Mouse (Mus musculus) lung, adult 2 months (tissue): ENCODE results near the gene Trpv2. TPM values are rescaled to one million over a fixed set of nuclear protein-coding genes. Genes with fewer than 3 reads are reported as not detected.

ENCODE experiments used
- DNase-seq: peaks from one replicate; pipeline ENCODE4 v3.0.0; 2022
- H3K4me1 ChIP-seq: fragments of 200-500 bp; 2 replicates; pipeline ENCODE4 v1.6.1; 2011; ENCODE audit warnings: low read length; ENCODE audit not compliant: control insufficient read depth, insufficient read depth
- H3K4me3 ChIP-seq: fragments of 200-500 bp; replicated peaks from 2 replicates; pipeline ENCODE3; 2011; ENCODE audit warnings: low read depth, mild to moderate bottlenecking, control low read depth, low read length; ENCODE audit errors: extremely low read depth
- CTCF ChIP-seq: fragments of 200-500 bp; IDR thresholded peaks from 2 replicates; pipeline ENCODE4 v1.5.1; 2011; ENCODE audit warnings: mild to moderate bottlenecking, low read length, control low read depth; ENCODE audit not compliant: insufficient read depth
- POLR2A ChIP-seq: fragments of 200-500 bp; IDR thresholded peaks from 2 replicates; pipeline ENCODE4 v1.6.1; 2011; ENCODE audit warnings: low read depth, mild to moderate bottlenecking, control low read depth, low read length, borderline replicate concordance; ENCODE audit errors: extremely low read depth
- WGBS: fragments of 180-500 bp; shearing (Covaris S2); methylation state at CpG from one replicate; pipeline ENCODE4 v1.1.7; 2018; 5-methylcytosine and 5-hydroxymethylcytosine counted together
- polyA plus RNA-seq: library from polyadenylated mRNA; depleted of rRNA; stranded (reverse); fragments of >200 nt; gene quantifications from 2 replicates; pipeline ENCODE4 v1.2.3, GENCODE M21; 2012

Trpv2 gene
- polyA plus RNA-seq, 1 experiment = 21.8 TPM

GRCm38 (mm10) chr11:62575659-62576438 lies 1.6 kb downstream of the Trpv2 start:
- TF ChIP-seq CTCF (no peak), POLR2A (peak; percentile 56; the same call in 1 of the 2 replicates)
- 7% methylated on average over 27 of the region's 27 CpGs for WGBS
- Histone ChIP-seq H3K4me3 (peak overlapping the region; percentile 87), H3K4me1 (peaks cover 8% of the 10 kb centered on the region)
- DNase-seq = peak; percentile 44

DNA sequence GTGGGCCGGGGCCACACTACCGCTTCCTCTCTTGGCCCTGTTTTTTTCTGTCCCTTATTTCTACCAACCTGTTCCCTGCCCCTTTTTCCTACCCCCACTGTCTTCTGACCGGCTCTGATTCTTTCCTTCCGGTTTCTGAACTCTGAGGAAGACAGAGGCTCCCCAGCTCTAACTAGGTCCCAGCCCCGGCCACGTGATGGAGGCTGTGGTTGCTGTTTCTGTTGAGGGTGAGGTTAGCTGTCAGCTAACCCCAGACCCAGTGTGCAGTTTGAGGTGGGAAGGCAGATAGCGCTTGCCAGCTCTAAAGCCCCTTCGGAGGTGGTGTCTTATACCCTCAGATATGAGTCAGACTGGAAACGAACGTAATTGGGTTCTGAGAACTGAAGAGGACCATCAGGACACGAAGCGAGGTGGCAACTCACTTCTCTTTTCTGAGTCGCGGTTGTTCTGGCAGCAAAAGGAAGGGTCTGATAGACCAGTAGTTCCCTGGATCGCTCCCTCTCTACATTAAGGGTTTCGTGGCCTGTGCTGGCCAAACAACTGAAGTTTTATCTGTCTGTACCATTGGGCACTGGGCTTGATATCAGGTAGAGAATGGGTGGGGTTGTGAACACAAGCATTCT lies 2.4 kb downstream of the Trpv2 start:
- WGBS = 58% methylated on average over 16 of the region's 16 CpGs
- peak overlapping the region; percentile 27 for H3K4me3 ChIP-seq
- H3K4me1 ChIP-seq = peaks cover 8% of the 10 kb centered on the region
- TF ChIP-seq POLR2A = no peak
- TF ChIP-seq CTCF = no peak
- peak; percentile 28 for DNase-seq

DNA sequence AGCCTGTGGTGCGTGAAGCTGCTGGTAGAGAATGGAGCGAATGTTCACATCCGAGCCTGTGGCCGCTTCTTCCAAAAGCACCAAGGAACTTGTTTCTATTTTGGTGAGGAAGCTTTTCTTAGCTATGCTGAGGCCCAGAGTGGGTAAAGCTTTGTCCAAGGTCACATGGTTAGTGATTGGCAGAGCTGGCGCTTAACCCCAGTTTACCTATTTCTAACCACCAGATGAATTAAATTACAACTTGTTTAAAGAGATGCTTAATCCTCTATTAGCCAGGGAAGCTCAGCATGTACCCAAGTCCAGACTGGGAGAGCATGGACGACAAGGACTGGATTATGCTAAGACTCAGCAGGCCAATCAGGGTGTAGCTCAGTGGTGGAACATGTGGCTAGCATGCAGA lies 8.7 kb downstream of the Trpv2 start:
- TF ChIP-seq POLR2A (no peak), CTCF (no peak)
- Histone ChIP-seq H3K4me3 (no peak overlapping the region), H3K4me1 (no peaks in the 10 kb centered on the region)
- WGBS = 83% methylated on average over 6 of the region's 6 CpGs
- no peak for DNase-seq

DNA sequence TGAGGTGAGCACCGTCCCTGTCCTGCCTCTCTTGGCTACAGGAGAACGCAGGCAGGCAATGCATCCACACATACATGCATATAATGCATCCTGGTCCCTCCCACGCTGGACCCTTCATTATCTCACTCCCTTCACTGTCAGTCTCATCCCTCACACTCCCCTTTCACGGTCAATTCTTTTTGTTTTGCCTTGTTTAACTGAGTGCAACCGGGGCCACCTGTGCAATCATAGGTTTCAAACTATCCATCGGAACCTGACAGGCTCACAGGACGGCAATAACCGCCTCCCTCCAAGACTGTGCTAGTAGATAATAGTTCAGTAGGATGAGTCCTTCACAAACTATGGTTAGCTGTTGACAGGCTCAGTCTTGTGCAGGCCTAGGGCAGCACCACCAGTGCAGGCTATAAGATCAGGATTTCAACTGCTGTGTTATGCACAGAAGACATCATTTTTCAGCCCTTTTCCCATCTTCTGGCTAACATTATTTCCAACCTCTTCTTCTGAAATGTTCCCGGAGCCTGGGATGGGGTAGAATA lies 10.5 kb downstream of the Trpv2 start:
- no peak for TF ChIP-seq CTCF
- TF ChIP-seq POLR2A = no peak
- no peak for DNase-seq
- WGBS = 73% methylated on average over 9 of the region's 9 CpGs
- H3K4me3 ChIP-seq = no peak overlapping the region
- no peaks in the 10 kb centered on the region for H3K4me1 ChIP-seq

DNA sequence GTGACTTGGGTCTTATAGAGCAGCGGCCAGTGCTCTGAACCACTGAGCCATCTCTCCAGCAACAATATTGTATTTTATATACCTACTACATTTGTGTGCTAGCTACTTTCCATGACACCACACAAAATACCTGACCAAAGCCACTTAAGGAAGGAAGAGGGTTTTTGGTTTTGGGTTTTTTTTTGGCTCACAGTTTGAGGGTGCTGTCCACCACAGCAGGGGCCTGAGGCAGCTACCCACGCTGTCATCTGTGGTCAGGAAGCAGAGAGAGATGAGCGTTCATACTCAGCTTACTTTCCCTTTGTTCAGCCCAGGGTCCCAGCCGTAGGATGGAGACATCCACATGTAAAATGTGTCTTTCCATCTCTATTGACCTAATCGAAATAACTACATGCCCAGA lies 12.7 kb downstream of the Trpv2 start:
- Histone ChIP-seq H3K4me3 (no peak overlapping the region), H3K4me1 (no peaks in the 10 kb centered on the region)
- WGBS = 86% methylated on average over 5 of the region's 5 CpGs
- TF ChIP-seq CTCF (no peak), POLR2A (no peak)
- no peak for DNase-seq

- WGBS = 87% methylated on average over 10 of the region's 10 CpGs
- TF ChIP-seq POLR2A = no peak
- TF ChIP-seq CTCF = no peak
- no peaks in the 10 kb centered on the region for H3K4me1 ChIP-seq
- H3K4me3 ChIP-seq = no peak overlapping the region
- no peak for DNase-seq
Measured at GRCm38 (mm10) chr11:62589391-62589790, 15.1 kb downstream of the Trpv2 start.

DNA sequence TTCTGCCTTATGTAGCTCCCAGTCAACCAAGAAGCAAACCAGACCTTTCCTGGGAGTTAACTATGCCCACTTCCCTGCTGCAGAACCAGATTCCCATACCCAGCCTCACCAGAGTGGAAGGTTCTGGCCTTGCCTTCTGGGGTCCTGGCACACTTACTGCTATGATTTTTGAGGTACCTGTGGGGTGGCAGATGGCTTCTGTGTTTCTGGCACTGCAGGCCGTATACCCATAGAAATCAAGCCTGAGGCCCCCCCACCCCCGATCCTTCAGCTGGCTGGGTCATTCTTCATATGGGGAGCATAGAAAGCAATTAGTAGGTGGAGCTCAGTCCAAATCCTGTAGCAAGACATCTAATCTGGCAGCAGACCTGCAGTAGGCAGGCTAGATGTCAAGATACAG lies 16.7 kb downstream of the Trpv2 start:
- Histone ChIP-seq H3K4me1 (no peaks in the 10 kb centered on the region), H3K4me3 (no peak overlapping the region)
- TF ChIP-seq POLR2A (no peak), CTCF (no peak)
- no peak for DNase-seq
- WGBS = 86% methylated on average over 2 of the region's 2 CpGs

GRCm38 (mm10) chr11:62591904-62592575 lies 17.8 kb downstream of the Trpv2 start:
- TF ChIP-seq CTCF (no peak), POLR2A (no peak)
- Histone ChIP-seq H3K4me1 (no peaks in the 10 kb centered on the region), H3K4me3 (no peak overlapping the region)
- no peak for DNase-seq
- WGBS = 67% methylated on average over 8 of the region's 8 CpGs

- H3K4me1 ChIP-seq = no peaks in the 10 kb centered on the region
- TF ChIP-seq POLR2A (no peak), CTCF (no peak)
- WGBS = 47% methylated on average over 4 of the region's 4 CpGs
- DNase-seq = no peak
- H3K4me3 ChIP-seq = no peak overlapping the region
Measured at GRCm38 (mm10) chr11:62598571-62598970, 24.3 kb downstream of the Trpv2 start.
